Mouse (Mus musculus) midbrain, postnatal 0 days (tissue): ENCODE data around the gene Mef2d. TPM values are rescaled to one million over a fixed set of nuclear protein-coding genes. Genes with fewer than 3 reads are reported as not detected.
A peak's percentile ranks its signal among the peaks of the same experiment; 100 is the strongest.

Source experiments
- ATAC-seq: fragments of 200-750 bp; cut with Nextera tagmentation; 2 replicates; pipeline ENCODE4 v1.8.0; 2017; ENCODE audit warnings: moderate number of reproducible peaks, mild to moderate bottlenecking, moderate TSS enrichment, moderate library complexity; ENCODE audit not compliant: low FRiP score
- DNase-seq: peaks from one replicate; pipeline ENCODE4 v3.0.0-alpha.2; 2015; ENCODE audit warnings: low spot score
- H3K27ac ChIP-seq: fragments of 300-500 bp; sonication (generic); 2 replicates; pipeline ENCODE4 v1.5.1; 2014; ENCODE audit warnings: low read depth, mild to moderate bottlenecking, low read length, mixed read lengths
- H3K27me3 ChIP-seq: fragments of 300-500 bp; sonication (generic); 2 replicates; pipeline ENCODE4 v1.6.1; 2014; ENCODE audit warnings: low read length, control low read depth, mixed read lengths; ENCODE audit not compliant: insufficient read depth
- H3K36me3 ChIP-seq: fragments of 300-500 bp; sonication (generic); 2 replicates; pipeline ENCODE4 v1.6.1; 2014; ENCODE audit warnings: low read length, control low read depth, mixed read lengths; ENCODE audit not compliant: insufficient read depth
- H3K4me1 ChIP-seq: fragments of 300-500 bp; sonication (generic); 2 replicates; pipeline ENCODE4 v1.6.1; 2014; ENCODE audit warnings: mild to moderate bottlenecking, control low read depth, antibody characterized with exemption, low read length, mixed read lengths; ENCODE audit not compliant: insufficient read depth
- H3K4me2 ChIP-seq: fragments of 300-500 bp; sonication (generic); 2 replicates; pipeline ENCODE4 v1.6.1; 2014; ENCODE audit warnings: low read depth, mild to moderate bottlenecking, low read length, mixed read lengths; ENCODE audit not compliant: poor library complexity, severe bottlenecking
- H3K4me3 ChIP-seq: fragments of 300-500 bp; sonication (generic); 2 replicates; pipeline ENCODE4 v1.5.1; 2014; ENCODE audit warnings: low read depth, mild to moderate bottlenecking, low read length, moderate library complexity
- H3K9ac ChIP-seq: fragments of 300-500 bp; sonication (generic); replicated peaks from 2 replicates; pipeline ENCODE4 v1.6.1; 2014; ENCODE audit warnings: mild to moderate bottlenecking, low read length, moderate library complexity, mixed read lengths; ENCODE audit not compliant: poor library complexity, severe bottlenecking
- H3K9me3 ChIP-seq: fragments of 300-500 bp; sonication (generic); 2 replicates; pipeline ENCODE4 v1.6.1; 2016; ENCODE audit warnings: low read length, control low read depth
- CTCF ChIP-seq: IDR thresholded peaks from 2 replicates; pipeline ENCODE4 v1.5.1; 2016; ENCODE audit warnings: antibody characterized with exemption, mild to moderate bottlenecking
- WGBS: fragments of 180-500 bp; shearing (Covaris S2); extraction: QIAGEN DNeasy Blood & Tissue Kit; methylation state at CpG from one replicate; pipeline ENCODE4 v1.1.7; 2014; 5-methylcytosine and 5-hydroxymethylcytosine counted together
- polyA plus RNA-seq: library from polyadenylated mRNA; unstranded; fragments of >200 nt; fragmentation: Nextera tagmentation; extraction: Ambion mirVana; gene quantifications from 2 replicates; pipeline ENCODE4 v1.2.1, GENCODE M21; 2015
- total RNA-seq: library from RNA; depleted of rRNA; stranded (reverse); fragments of >200 nt; gene quantifications from 2 replicates; pipeline ENCODE4 v1.2.3, GENCODE M21; 2014

The Mef2d gene
- total and polyA plus RNA-seq, 2 experiments from 2014 or later, result 26.1 to 59.6 TPM

- Histone ChIP-seq H3K4me3 (no peak overlapping the region), H3K4me1 (no peaks in the 10 kb centered on the region), H3K36me3 (no peaks in the 10 kb centered on the region), H3K27ac (no peak overlapping the region), H3K9me3 (no peaks in the 10 kb centered on the region), H3K4me2 (peak overlapping the region; percentile 4; the same call in 1 of the 2 replicates), H3K27me3 (peaks cover 21% of the 10 kb centered on the region), H3K9ac (no peak overlapping the region)
- no peak for TF ChIP-seq CTCF
- ATAC-seq, result no peak
- DNase-seq, result peak; percentile 12
- 17% methylated on average over 8 of the region's 9 CpGs for WGBS
These were observed 56.4 kb downstream of the Mef2d start for GRCm38 (mm10) chr3:88198505-88199020.

GRCm38 (mm10) chr3:88199541-88200110 is 57.5 kb downstream of the Mef2d start:
- no peaks in the 10 kb centered on the region for H3K36me3 ChIP-seq
- no peak overlapping the region for H3K4me3 ChIP-seq
- peak overlapping the region; percentile 67; the same call in 1 of the 2 replicates for H3K27ac ChIP-seq
- no peak for TF ChIP-seq CTCF
- ATAC-seq (no peak), DNase-seq (peak; percentile 13)
- H3K27me3 ChIP-seq, result peaks cover 21% of the 10 kb centered on the region
- H3K9me3 ChIP-seq, result no peaks in the 10 kb centered on the region
- H3K4me2 ChIP-seq, result peak overlapping the region; percentile 83; the same call in 1 of the 2 replicates
- no peaks in the 10 kb centered on the region for H3K4me1 ChIP-seq
- WGBS, result 51% methylated on average over 2 of the region's 2 CpGs
- no peak overlapping the region for H3K9ac ChIP-seq

GRCm38 (mm10) chr3:88200161-88200971 is 58.2 kb downstream of the Mef2d start:
- H3K9me3 ChIP-seq, result no peaks in the 10 kb centered on the region
- H3K36me3 ChIP-seq, result no peaks in the 10 kb centered on the region
- H3K27ac ChIP-seq, result peak overlapping the region; percentile 67
- WGBS, result 2% methylated on average over 57 of the region's 61 CpGs
- peak; percentile 42 for DNase-seq
- H3K4me2 ChIP-seq, result peak overlapping the region; percentile 83
- TF ChIP-seq CTCF, result 0 out of 2 replicates have a peak, but pooled peaks have one; percentile 1
- 0 out of 2 replicates have a peak, but pooled peaks have one; percentile 57 for ATAC-seq
- H3K9ac ChIP-seq, result peak overlapping the region; percentile 86
- no peaks in the 10 kb centered on the region for H3K4me1 ChIP-seq
- H3K27me3 ChIP-seq, result peaks cover 25% of the 10 kb centered on the region
- peak overlapping the region; percentile 49 for H3K4me3 ChIP-seq

- Histone ChIP-seq H3K9ac (peak overlapping the region; percentile 86), H3K27me3 (peaks cover 23% of the 10 kb centered on the region), H3K36me3 (no peaks in the 10 kb centered on the region), H3K4me3 (peak overlapping the region; percentile 49), H3K4me2 (peak overlapping the region; percentile 83), H3K9me3 (no peaks in the 10 kb centered on the region), H3K4me1 (no peaks in the 10 kb centered on the region), H3K27ac (peak overlapping the region; percentile 67)
- WGBS, result 1% methylated on average over 36 of the region's 37 CpGs
- TF ChIP-seq CTCF, result no peak
- DNase-seq (peak; percentile 32), ATAC-seq (no peak)
These were observed 58.8 kb downstream of the Mef2d start for GRCm38 (mm10) chr3:88200972-88201330.

- H3K4me1 ChIP-seq, result no peaks in the 10 kb centered on the region
These were observed 59.5 kb downstream of the Mef2d start for GRCm38 (mm10) chr3:88201640-88202039.

More at GRCm38 (mm10) chr3:88201640-88202039, 59.5 kb downstream of the Mef2d start:
- peak overlapping the region; percentile 83 for H3K4me2 ChIP-seq
- H3K36me3 ChIP-seq, result no peaks in the 10 kb centered on the region
- peak; percentile 2 for DNase-seq
- H3K4me3 ChIP-seq, result peak overlapping the region; percentile 49
- no peaks in the 10 kb centered on the region for H3K9me3 ChIP-seq
- no peak for TF ChIP-seq CTCF
- H3K27me3 ChIP-seq, result peaks cover 22% of the 10 kb centered on the region; the same call in 1 of the 2 replicates
- ATAC-seq, result no peak
- H3K27ac ChIP-seq, result peak overlapping the region; percentile 67
- H3K9ac ChIP-seq, result peak overlapping the region; percentile 86; the same call in 1 of the 2 replicates
- WGBS, result 25% methylated on average over 5 of the region's 5 CpGs
